Mouse (Mus musculus) limb, embryonic 12.5 days (tissue): Measurements from ENCODE around the gene Zfyve27. TPM values are rescaled to one million over a fixed set of nuclear protein-coding genes. Genes with fewer than 3 reads are reported as not detected.

ENCODE experiments used
- ATAC-seq: fragments of 200-750 bp; cut with Nextera tagmentation; 2 replicates; pipeline ENCODE4 v1.8.0; 2017; ENCODE audit warnings: low read depth, moderate TSS enrichment; ENCODE audit not compliant: insufficient number of reproducible peaks, insufficient read depth, low FRiP score, low TSS enrichment
- H3K27ac ChIP-seq: fragments of 300-500 bp; sonication (generic); 2 replicates; pipeline ENCODE4 v1.5.1; 2016; ENCODE audit warnings: mild to moderate bottlenecking, moderate library complexity
- H3K27me3 ChIP-seq: fragments of 300-500 bp; sonication (generic); 2 replicates; pipeline ENCODE4 v1.6.1; 2016; ENCODE audit warnings: mild to moderate bottlenecking, moderate library complexity
- H3K36me3 ChIP-seq: fragments of 300-500 bp; sonication (generic); 2 replicates; pipeline ENCODE4 v1.6.1; 2016; ENCODE audit warnings: mild to moderate bottlenecking, moderate library complexity
- H3K4me1 ChIP-seq: fragments of 300-500 bp; sonication (generic); replicated peaks from 2 replicates; pipeline ENCODE4 v1.6.1; 2016
- H3K4me2 ChIP-seq: fragments of 300-500 bp; sonication (generic); 2 replicates; pipeline ENCODE4 v1.6.1; 2016; ENCODE audit warnings: mild to moderate bottlenecking, moderate library complexity
- H3K4me3 ChIP-seq: fragments of 300-500 bp; sonication (generic); replicated peaks from 2 replicates; pipeline ENCODE4 v1.5.1; 2016; ENCODE audit warnings: mild to moderate bottlenecking
- H3K9ac ChIP-seq: fragments of 300-500 bp; sonication (generic); replicated peaks from 2 replicates; pipeline ENCODE4 v1.6.1; 2016; ENCODE audit warnings: mild to moderate bottlenecking, moderate library complexity
- H3K9me3 ChIP-seq: fragments of 300-500 bp; sonication (generic); 2 replicates; pipeline ENCODE4 v1.6.1; 2016; ENCODE audit warnings: mild to moderate bottlenecking, moderate library complexity
- WGBS: fragments of 180-500 bp; shearing (Covaris S2); methylation state at CpG from one replicate; pipeline ENCODE4 v1.1.7; 2016; 5-methylcytosine and 5-hydroxymethylcytosine counted together
- polyA plus RNA-seq: library from polyadenylated mRNA; unstranded; fragments of >200 nt; fragmentation: Nextera tagmentation; extraction: Ambion mirVana; gene quantifications from 2 replicates; pipeline ENCODE4 v1.2.1, GENCODE M21; 2016

Gene Zfyve27
- polyA plus RNA-seq, 1 experiment from 2014 or later = 33.7 TPM

GRCm38 (mm10) chr19:42144541-42145167 is 19.1 kb upstream of the Zfyve27 start:
- Histone ChIP-seq H3K27ac (no peak overlapping the region), H3K27me3 (no peaks in the 10 kb centered on the region), H3K9ac (no peak overlapping the region), H3K9me3 (no peaks in the 10 kb centered on the region), H3K4me2 (no peak overlapping the region), H3K36me3 (no peaks in the 10 kb centered on the region), H3K4me1 (peaks cover 22% of the 10 kb centered on the region), H3K4me3 (no peak overlapping the region)
- ATAC-seq = no peak
- WGBS = 27% methylated on average over 8 of the region's 8 CpGs

- 68% methylated on average over 4 of the region's 4 CpGs for WGBS
- H3K4me2 ChIP-seq = no peak overlapping the region
- no peak overlapping the region for H3K27ac ChIP-seq
- no peaks in the 10 kb centered on the region for H3K9me3 ChIP-seq
- H3K27me3 ChIP-seq = no peaks in the 10 kb centered on the region
- H3K36me3 ChIP-seq = no peaks in the 10 kb centered on the region
- no peak overlapping the region for H3K9ac ChIP-seq
- no peak overlapping the region for H3K4me3 ChIP-seq
- H3K4me1 ChIP-seq = peaks cover 27% of the 10 kb centered on the region
- no peak for ATAC-seq
Measured at GRCm38 (mm10) chr19:42145210-42145609, 18.5 kb upstream of the Zfyve27 start.

GRCm38 (mm10) chr19:42145731-42146130 is 18.0 kb upstream of the Zfyve27 start:
- WGBS = 89% methylated on average over 2 of the region's 2 CpGs
- no peak for ATAC-seq
- H3K4me2 ChIP-seq = no peak overlapping the region

GRCm38 (mm10) chr19:42146276-42147010 is 17.3 kb upstream of the Zfyve27 start:
- peak overlapping the region; percentile 74 for H3K4me3 ChIP-seq

More at GRCm38 (mm10) chr19:42145731-42146130, 18.0 kb upstream of the Zfyve27 start:
- Histone ChIP-seq H3K36me3 (peaks cover 4% of the 10 kb centered on the region), H3K9ac (no peak overlapping the region), H3K9me3 (no peaks in the 10 kb centered on the region), H3K27me3 (no peaks in the 10 kb centered on the region), H3K27ac (no peak overlapping the region), H3K4me3 (no peak overlapping the region), H3K4me1 (peaks cover 32% of the 10 kb centered on the region)

GRCm38 (mm10) chr19:42147170-42147768 is 16.5 kb upstream of the Zfyve27 start, which contains the start of gene Marveld1:
Gene Marveld1 (plus strand): TSS chr19:42147400.
- peaks cover 44% of the 10 kb centered on the region for H3K4me1 ChIP-seq
- WGBS = under 1% methylated on average over 30 of the region's 57 CpGs
- ATAC-seq = peak; percentile 57; the same call in 1 of the 2 replicates

More at GRCm38 (mm10) chr19:42146276-42147010, 17.3 kb upstream of the Zfyve27 start:
- WGBS = 89% methylated on average over 9 of the region's 9 CpGs
- Histone ChIP-seq H3K27me3 (no peaks in the 10 kb centered on the region), H3K27ac (peak overlapping the region; percentile 92), H3K9ac (peak overlapping the region; percentile 88), H3K4me1 (peaks cover 37% of the 10 kb centered on the region), H3K9me3 (no peaks in the 10 kb centered on the region), H3K4me2 (peak overlapping the region; percentile 83), H3K36me3 (peaks cover 11% of the 10 kb centered on the region)
- ATAC-seq = no peak

GRCm38 (mm10) chr19:42147769-42148568 is 15.8 kb upstream of the Zfyve27 start:
- H3K4me2 ChIP-seq = peak overlapping the region; percentile 83
- H3K9me3 ChIP-seq = no peaks in the 10 kb centered on the region
- peak overlapping the region; percentile 74 for H3K4me3 ChIP-seq
- WGBS = under 1% methylated on average over 63 of the region's 63 CpGs
- H3K36me3 ChIP-seq = peaks cover 13% of the 10 kb centered on the region
- ATAC-seq = peak; percentile 39; the same call in 1 of the 2 replicates
- H3K27ac ChIP-seq = peak overlapping the region; percentile 92
- no peaks in the 10 kb centered on the region for H3K27me3 ChIP-seq
- H3K4me1 ChIP-seq = peaks cover 45% of the 10 kb centered on the region
- peak overlapping the region; percentile 88 for H3K9ac ChIP-seq

More at GRCm38 (mm10) chr19:42147170-42147768, 16.5 kb upstream of the Zfyve27 start, which contains the start of gene Marveld1:
- peak within 1 kb of the TSS; percentile 92 for H3K27ac ChIP-seq
- H3K36me3 ChIP-seq = peaks cover 13% of the 10 kb centered on the region
- no peaks in the 10 kb centered on the region for H3K9me3 ChIP-seq
- H3K4me3 ChIP-seq = peak within 1 kb of the TSS; percentile 74
- H3K27me3 ChIP-seq = no peaks in the 10 kb centered on the region
- H3K9ac ChIP-seq = peak within 1 kb of the TSS; percentile 88
- H3K4me2 ChIP-seq = peak within 1 kb of the TSS; percentile 83

- no peaks in the 10 kb centered on the region for H3K27me3 ChIP-seq
- peak overlapping the region; percentile 83 for H3K4me2 ChIP-seq
- H3K4me3 ChIP-seq = peak overlapping the region; percentile 74
- no peak for ATAC-seq
- H3K4me1 ChIP-seq = peaks cover 45% of the 10 kb centered on the region
- no peaks in the 10 kb centered on the region for H3K9me3 ChIP-seq
- peaks cover 13% of the 10 kb centered on the region for H3K36me3 ChIP-seq
- peak overlapping the region; percentile 88 for H3K9ac ChIP-seq
- WGBS = 9% methylated on average over 7 of the region's 7 CpGs
- peak overlapping the region; percentile 92 for H3K27ac ChIP-seq
Measured at GRCm38 (mm10) chr19:42148569-42148860, 15.2 kb upstream of the Zfyve27 start.

- Histone ChIP-seq H3K36me3 (peaks cover 13% of the 10 kb centered on the region), H3K4me1 (peaks cover 43% of the 10 kb centered on the region), H3K9ac (no peak overlapping the region; the same call in 1 of the 2 replicates), H3K27me3 (no peaks in the 10 kb centered on the region), H3K4me3 (no peak overlapping the region), H3K4me2 (no peak overlapping the region), H3K9me3 (no peaks in the 10 kb centered on the region), H3K27ac (no peak overlapping the region)
- ATAC-seq = no peak
- WGBS = 6% methylated on average over 6 of the region's 6 CpGs
Measured at GRCm38 (mm10) chr19:42151990-42152389, 11.8 kb upstream of the Zfyve27 start.

GRCm38 (mm10) chr19:42157493-42158237 is 6.1 kb upstream of the Zfyve27 start:
- H3K4me2 ChIP-seq = no peak overlapping the region
- H3K9ac ChIP-seq = no peak overlapping the region
- 0 out of 2 replicates have a peak, but pooled peaks cover 2% of the 10 kb centered on the region for H3K4me1 ChIP-seq
- 49% methylated on average over 12 of the region's 12 CpGs for WGBS
- no peaks in the 10 kb centered on the region for H3K36me3 ChIP-seq
- H3K9me3 ChIP-seq = no peaks in the 10 kb centered on the region
- no peak for ATAC-seq
- no peaks in the 10 kb centered on the region for H3K27me3 ChIP-seq
- no peak overlapping the region for H3K4me3 ChIP-seq
- no peak overlapping the region for H3K27ac ChIP-seq

GRCm38 (mm10) chr19:42158246-42159017 is 5.3 kb upstream of the Zfyve27 start:
- WGBS = 57% methylated on average over 13 of the region's 13 CpGs
- H3K27ac ChIP-seq = no peak overlapping the region
- no peak overlapping the region for H3K4me2 ChIP-seq
- H3K9ac ChIP-seq = no peak overlapping the region
- no peak for ATAC-seq
- H3K27me3 ChIP-seq = no peaks in the 10 kb centered on the region
- no peak overlapping the region for H3K4me3 ChIP-seq
- no peaks in the 10 kb centered on the region for H3K9me3 ChIP-seq
- H3K4me1 ChIP-seq = 0 out of 2 replicates have a peak, but pooled peaks cover 2% of the 10 kb centered on the region
- no peaks in the 10 kb centered on the region for H3K36me3 ChIP-seq
